Mouse (Mus musculus) activated CD4-positive, CD25-positive, alpha-beta regulatory T cell, adult 9 weeks (primary cell): ENCODE measurements around the gene Phldb2. TPM values are rescaled to one million over a fixed set of nuclear protein-coding genes. Genes with fewer than 3 reads are reported as not detected.

Experiments
- polyA plus RNA-seq: library from polyadenylated mRNA; unstranded; fragments of 100-300 nt; shearing (Covaris generic); gene quantifications from one replicate; pipeline ENCODE4 v1.2.1, GENCODE M21; 2017

The Phldb2 gene
- polyA plus RNA-seq = 0.20 TPM

DNA sequence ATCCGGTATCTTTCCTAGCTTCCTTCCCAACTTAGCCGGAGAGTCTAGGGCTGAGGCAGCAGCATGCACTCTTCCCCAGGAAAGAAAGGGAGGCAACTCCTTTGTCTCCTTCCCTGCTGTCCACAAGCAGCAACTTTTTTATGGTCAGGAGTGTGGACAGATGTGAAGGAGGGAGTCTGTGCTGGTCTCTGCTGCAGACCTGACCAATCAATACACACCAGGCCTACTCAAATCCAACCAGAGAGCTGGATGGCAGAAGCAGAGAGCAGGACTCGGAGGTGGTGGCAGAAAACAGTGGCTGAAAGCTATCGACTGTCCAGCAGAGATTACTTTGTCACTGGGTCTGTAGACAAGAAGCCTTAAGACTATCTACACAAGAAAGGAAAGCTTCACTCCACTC lies at the start of gene Phldb2:
Gene Phldb2, minus strand, starts transcription at position 205 of the 400 bp plus-strand sequence.

DNA sequence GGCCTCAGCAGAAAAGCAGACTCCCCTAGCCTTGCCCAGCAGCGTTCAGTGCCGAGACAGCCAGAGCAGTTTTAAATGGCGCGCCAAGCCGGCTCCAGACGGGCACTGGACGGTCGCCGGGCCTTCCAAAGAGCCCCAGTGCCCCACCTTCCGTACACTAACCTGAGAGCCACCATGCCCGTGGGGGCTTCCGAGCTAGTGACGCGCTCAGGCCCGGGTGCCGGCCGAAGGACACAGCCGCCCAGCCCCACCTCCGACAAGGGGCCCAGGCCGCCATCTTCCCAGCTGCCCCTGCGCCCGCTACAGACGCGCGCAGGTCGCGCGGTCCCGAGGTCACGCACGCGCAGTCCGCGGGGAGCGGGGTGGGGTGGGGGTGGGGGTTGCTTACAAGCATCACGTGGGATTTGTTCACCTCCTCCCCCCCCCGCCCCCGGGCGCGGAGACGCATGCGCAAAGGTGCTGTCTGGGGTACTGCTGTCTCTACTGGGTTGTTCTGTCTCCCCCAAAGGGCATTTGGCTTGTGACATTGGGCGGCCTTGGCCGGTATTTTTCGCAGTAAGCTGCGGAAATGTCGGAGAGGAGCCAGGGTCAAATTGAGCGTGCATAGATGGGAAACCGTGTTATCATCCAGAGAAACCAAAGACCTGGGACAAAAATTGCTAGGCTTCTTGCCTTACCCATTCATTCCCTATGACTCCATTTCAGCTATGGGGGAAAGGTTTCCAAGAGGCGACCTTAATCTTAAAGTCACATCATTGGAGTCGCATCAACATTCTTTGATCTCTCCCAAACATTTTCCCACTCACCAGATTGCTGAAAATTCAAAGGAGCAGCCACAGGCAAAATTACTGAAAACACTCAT lies 210.6 kb downstream of the Phldb2 start, which contains the start of gene Abhd10:
Gene Abhd10, minus strand, starts transcription at position 341 of the 862 bp plus-strand sequence.

DNA sequence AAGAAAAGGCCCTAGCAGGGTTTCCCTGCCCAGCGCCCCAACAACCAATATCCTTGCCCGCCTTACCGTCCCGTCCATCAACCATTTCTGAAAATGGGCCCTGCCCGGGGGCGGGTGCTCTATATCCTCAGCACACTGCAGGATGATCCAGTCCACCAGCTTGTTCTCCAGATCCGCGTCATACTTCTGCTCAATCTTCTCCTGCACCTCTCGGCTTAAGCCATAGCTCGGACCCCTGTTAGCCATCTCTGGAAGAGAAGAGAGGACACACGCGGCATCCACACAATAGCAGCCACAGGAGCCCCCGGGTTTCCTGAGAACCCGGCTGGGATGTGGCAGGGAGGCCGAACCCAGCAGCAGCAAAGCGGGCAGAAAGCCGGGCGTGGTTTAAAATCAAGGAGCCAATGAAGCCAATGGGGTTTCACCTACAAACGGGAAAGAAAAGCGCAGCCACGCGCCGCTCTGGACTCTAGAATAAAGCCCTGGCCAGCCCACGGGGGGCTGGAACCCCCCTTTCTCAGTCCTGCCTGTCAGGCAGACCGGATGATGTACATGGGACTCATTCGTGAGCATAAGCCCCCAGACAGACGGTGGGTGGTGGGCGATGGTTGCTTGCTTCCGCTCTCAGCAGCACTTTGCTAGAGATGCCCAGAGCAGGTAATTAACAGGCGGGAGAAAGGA lies 229.2 kb downstream of the Phldb2 start, which contains the start of gene Tagln3:
Gene Tagln3, minus strand, starts transcription at position 548 of the 681 bp plus-strand sequence.

Other genes with a start within 250 kb of the Phldb2 start
- gene Tagln3, start 229.0 kb downstream of the Phldb2 start, polyA plus RNA-seq = 0.37 TPM
- gene Abhd10, start 210.6 kb downstream of the Phldb2 start, polyA plus RNA-seq = 33.1 TPM
- 19.2 TPM for gene Plcxd2, start 56.6 kb upstream of the Phldb2 start, polyA plus RNA-seq
- 247 TPM for gene Cd96, start 166.7 kb upstream of the Phldb2 start, polyA plus RNA-seq
- gene Gm4737, start 201.5 kb upstream of the Phldb2 start, polyA plus RNA-seq = 10.0 TPM